Mouse (Mus musculus) CH12.LX (cell line): Measurements from ENCODE around the gene Pcnx.

Experiments used
- CHD2 ChIP-seq: IDR thresholded peaks from 2 replicates; pipeline ENCODE4 v1.6.1; 2011; ENCODE audit warnings: low read length, improper control_type of control experiment
- CTCF ChIP-seq, 2 experiments: IDR thresholded peaks in 1 of 2; conservative IDR thresholded peaks in 1 of 2; 2 replicates each; pipeline ENCODE4 v1.5.1; 2011 to 2012; ENCODE audit warnings: low read depth in 2 of 2, low read length in 2 of 2, improper control_type of control experiment in 1 of 2, inconsistent platforms in 1 of 2, mild to moderate bottlenecking in 1 of 2, moderate library complexity in 1 of 2
- E2F4 ChIP-seq: IDR thresholded peaks from 2 replicates; pipeline ENCODE4 v1.6.1; 2011; ENCODE audit warnings: low read depth, low read length, improper control_type of control experiment; ENCODE audit not compliant: insufficient replicate concordance
- EP300 ChIP-seq: IDR thresholded peaks from 2 replicates; pipeline ENCODE4 v1.6.1; 2011; ENCODE audit warnings: low read length, improper control_type of control experiment
- HCFC1 ChIP-seq: IDR thresholded peaks from 2 replicates; pipeline ENCODE4 v1.6.1; 2012; ENCODE audit warnings: low read depth, mild to moderate bottlenecking, inconsistent platforms, low read length, improper control_type of control experiment
- MAX ChIP-seq: IDR thresholded peaks from 2 replicates; pipeline ENCODE4 v1.6.1; 2011; ENCODE audit warnings: low read length, improper control_type of control experiment
- MYC ChIP-seq: IDR thresholded peaks from 2 replicates; pipeline ENCODE4 v1.6.1; 2011; ENCODE audit warnings: low read depth, mild to moderate bottlenecking, improper control_type of control experiment, low read length
- POLR2A ChIP-seq: IDR thresholded peaks from 2 replicates; pipeline ENCODE4 v1.6.1; 2011; ENCODE audit warnings: low read depth, mild to moderate bottlenecking, improper control_type of control experiment, low read length
- POLR2AphosphoS2 ChIP-seq: IDR thresholded peaks from 2 replicates; pipeline ENCODE4 v1.6.1; 2011; ENCODE audit warnings: low read depth, low read length, improper control_type of control experiment
- TCF12 ChIP-seq: IDR thresholded peaks from 2 replicates; pipeline ENCODE4 v1.6.1; 2014; ENCODE audit warnings: low read depth, mild to moderate bottlenecking, inconsistent platforms, low read length, improper control_type of control experiment
- USF1 ChIP-seq: IDR thresholded peaks from 2 replicates; pipeline ENCODE4 v1.6.1; 2014; ENCODE audit warnings: low read depth, mild to moderate bottlenecking, inconsistent platforms, low read length, improper control_type of control experiment
- ZC3H11A ChIP-seq: IDR thresholded peaks from 2 replicates; pipeline ENCODE4 v1.6.1; 2012; ENCODE audit warnings: low read depth, mild to moderate bottlenecking, inconsistent platforms, low read length, improper control_type of control experiment
- ZNF384 ChIP-seq: IDR thresholded peaks from 2 replicates; pipeline ENCODE4 v1.6.1; 2012; ENCODE audit warnings: low read depth, low read length, improper control_type of control experiment, inconsistent platforms

DNA sequence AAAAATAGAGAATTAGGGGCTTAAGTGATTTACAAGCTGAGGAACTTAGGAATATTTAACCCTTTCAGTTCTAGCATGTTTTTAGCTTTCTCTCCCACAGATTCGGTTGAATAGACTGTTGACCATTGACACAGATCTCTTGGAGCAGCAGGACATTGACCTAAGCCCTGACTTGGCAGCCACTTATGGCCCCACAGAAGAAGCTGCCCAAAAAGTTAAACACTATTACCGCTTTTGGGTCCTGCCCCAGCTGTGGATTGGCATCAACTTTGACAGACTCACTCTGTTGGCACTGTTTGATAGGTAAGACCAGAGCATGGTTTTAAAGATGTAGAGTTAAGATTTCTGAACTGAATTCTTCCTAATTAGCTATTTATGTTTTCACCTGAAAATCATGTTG, 90.2 kb downstream of the Pcnx start:
- TF ChIP-seq POLR2A = no peak
- no peak for TF ChIP-seq CTCF (conservative IDR thresholded peaks at IDR 0.05 in 1 of 2, IDR thresholded peaks at IDR 0.05 in 1 of 2; ENCODE audit: low read depth in 2 of 2, low read length in 2 of 2)
- no peak for TF ChIP-seq HCFC1
- no peak for TF ChIP-seq EP300
- TF ChIP-seq USF1 = no peak
- TF ChIP-seq MYC = no peak
- TF ChIP-seq MAX = no peak
- TF ChIP-seq E2F4 = no peak
- TF ChIP-seq CHD2 = no peak
- TF ChIP-seq ZNF384 = no peak
- no peak for TF ChIP-seq ZC3H11A
- TF ChIP-seq TCF12 = no peak
- no peak for TF ChIP-seq POLR2AphosphoS2
